ENCODE assay signal across 8 mouse cellular contexts in genomic region chr7:96914031-96914430, GRCm38 (mm10). TPM values are rescaled to one million over a fixed set of nuclear protein-coding genes. Genes with fewer than 3 reads are reported as not detected.
DNase-seq lines count a peak whose midpoint lies in the region; ATAC-seq lines count a peak whose summit lies in the region.

No protein-coding gene starts in this region.

- WGBS in heart, embryonic 12.5 days = 6% methylated on average over 6 of the region's 6 CpGs
- WGBS in limb, embryonic 11.5 days = 9% methylated on average over 6 of the region's 6 CpGs

- peaks cover 61% of the 10 kb centered on the region for H3K27me3 ChIP-seq in heart, embryonic 12.5 days (replicated peaks)
- H3K27me3 ChIP-seq in limb, embryonic 11.5 days (ENCODE audit: control insufficient read depth, insufficient read depth, low read length) = no peaks in the 10 kb centered on the region

- no peak; the same call in 1 of the 2 replicates for ATAC-seq in heart, embryonic 12.5 days (ENCODE audit: insufficient number of reproducible peaks, low FRiP score)
- ATAC-seq in limb, embryonic 11.5 days (ENCODE audit: insufficient number of reproducible peaks, low FRiP score, low TSS enrichment, low read depth) = no peak

- no peaks in the 10 kb centered on the region for H3K4me1 ChIP-seq in heart, embryonic 12.5 days (replicated peaks)
- H3K4me1 ChIP-seq in limb, embryonic 11.5 days (ENCODE audit: control insufficient read depth, insufficient read depth, low read length) = peaks cover 32% of the 10 kb centered on the region

- H3K4me2 ChIP-seq in heart, embryonic 12.5 days = no peak overlapping the region
- H3K4me2 ChIP-seq in limb, embryonic 11.5 days (ENCODE audit: low read depth, severe bottlenecking) = no peak overlapping the region

- no peaks in the 10 kb centered on the region for H3K36me3 ChIP-seq in heart, embryonic 12.5 days
- H3K36me3 ChIP-seq in limb, embryonic 11.5 days (ENCODE audit: control insufficient read depth, insufficient read depth, low read length) = no peaks in the 10 kb centered on the region

- no peak overlapping the region for H3K9ac ChIP-seq in heart, embryonic 12.5 days
- H3K9ac ChIP-seq in limb, embryonic 11.5 days (ENCODE audit: low read length) = no peak overlapping the region

- H3K9me3 ChIP-seq in heart, embryonic 12.5 days (replicated peaks) = no peaks in the 10 kb centered on the region
- no peaks in the 10 kb centered on the region for H3K9me3 ChIP-seq in limb, embryonic 11.5 days (ENCODE audit: control insufficient read depth, low read length)

- no peak overlapping the region for H3K4me3 ChIP-seq in heart, embryonic 12.5 days
- H3K4me3 ChIP-seq in limb, embryonic 11.5 days (ENCODE audit: low read depth, low read length) = no peak overlapping the region

- H3K27ac ChIP-seq in heart, embryonic 12.5 days (ENCODE audit: poor library complexity, severe bottlenecking) = no peak overlapping the region
- H3K27ac ChIP-seq in limb, embryonic 11.5 days (replicated peaks; ENCODE audit: low read depth, low read length) = no peak overlapping the region

- peak; percentile 72 to 88 for DNase-seq in heart, adult 18-20 months
- peak; percentile 78 to 81 for DNase-seq in cerebellum, postnatal 36 days
- DNase-seq in gastrocnemius, adult 8-10 months (ENCODE audit: low spot score in 2 of 2) = peak; percentile 54 to 56
- peak; percentile 81 for DNase-seq in kidney, adult 18-20 months
- peak; percentile 96 for DNase-seq in limb, embryonic 11.5 days (ENCODE audit: low spot score)
- peak; percentile 83 for DNase-seq in naive thymus-derived CD4-positive, alpha-beta T cell, adult 2 months (ENCODE audit: low read depth)
- DNase-seq in spleen, postnatal 4 days (ENCODE audit: low spot score in 2 of 2) = peak; percentile 78 to 91

RNA-seq across cellular contexts. Expression of gene Nars2, which starts 37.3 kb away (rescaled TPM):
- 10 to 100 TPM; 22.6 to 23.5 TPM for total RNA-seq in heart, adult 18-20 months (2021)
- 17.8 and 19.2 TPM in 2 replicates for polyA plus RNA-seq in heart, embryonic 12.5 days (2016; fragmentation: Nextera tagmentation; extraction: Ambion mirVana)
- total RNA-seq in gastrocnemius, adult 8-10 months (2022) = 10 to 100 TPM in 1 of 4 experiments, 1 to 10 TPM in 3; 6.7 to 10.6 (median 8.0) TPM
- polyA plus RNA-seq in limb, embryonic 11.5 days (2014; fragmentation: Nextera tagmentation; extraction: Ambion mirVana) = 19.6 and 22.3 TPM in 2 replicates
